Mouse (Mus musculus) B cell, adult 62 days (primary cell): ENCODE data around the gene Rnf169. TPM values are rescaled to one million over a fixed set of nuclear protein-coding genes. Genes with fewer than 3 reads are reported as not detected.

Experiments
- total RNA-seq: library from RNA; stranded (reverse); gene quantifications from 4 replicates; pipeline ENCODE4 v1.2.4, GENCODE M21; 2023

The Rnf169 gene
- 28.6 to 30.3 TPM (median 29.7 TPM) in 4 replicates for total RNA-seq

GRCm38 (mm10) chr7:99980132-99980591 is at the start of gene Rnf169:
Rnf169 (minus strand) TSS chr7:99980448.

GRCm38 (mm10) chr7:100005790-100006189 is 25.5 kb upstream of the Rnf169 start, which contains the start of gene Chrdl2:
Chrdl2 (plus strand) TSS chr7:100006172.

Other genes with a start within 250 kb of the Rnf169 start
- gene Olfr521, start 216.9 kb downstream of the Rnf169 start, total RNA-seq = not detected in 4 replicates
- 1.5 to 3.2 TPM (median 2.4 TPM) in 4 replicates for gene Neu3, start 152.0 kb downstream of the Rnf169 start, total RNA-seq
- gene Xrra1, start 121.3 kb downstream of the Rnf169 start, total RNA-seq = not detected in 4 replicates
- 71.6 to 102 TPM (median 85.9 TPM) in 4 replicates for gene Spcs2, start 117.0 kb downstream of the Rnf169 start, total RNA-seq
- gene Chrdl2, start 25.7 kb upstream of the Rnf169 start, total RNA-seq = not detected in 4 replicates
- 61.6 to 72.7 TPM (median 63.1 TPM) in 4 replicates for gene Pold3, start 141.1 kb upstream of the Rnf169 start, total RNA-seq
- gene Lipt2, start 178.8 kb upstream of the Rnf169 start, total RNA-seq = 0.82 to 1.4 TPM (median 1.1 TPM) in 4 replicates
- not detected in 4 replicates for gene Kcne3, start 196.1 kb upstream of the Rnf169 start, total RNA-seq
- 16.7 to 19.2 TPM (median 18.6 TPM) in 4 replicates for gene Pgm2l1, start 246.9 kb upstream of the Rnf169 start, total RNA-seq